Mouse (Mus musculus): Measurements from ENCODE around the gene Kcnh1. TPM values are rescaled to one million over a fixed set of nuclear protein-coding genes. Genes with fewer than 3 reads are reported as not detected.

Kcnh1 gene
- polyA plus RNA-seq, 1 experiment, result 0.27 TPM

- H3K27ac ChIP-seq (ENCODE audit: insufficient read depth, low read length), result no peak overlapping the region
Observed at GRCm38 (mm10) chr1:192559341-192559740, 368.8 kb downstream of the Kcnh1 start.

More at GRCm38 (mm10) chr1:192559341-192559740, 368.8 kb downstream of the Kcnh1 start:
- H3K4me3 ChIP-seq (ENCODE audit: low read depth, low read length), result no peak overlapping the region
- TF ChIP-seq CTCF (IDR thresholded peaks at IDR 0.05; ENCODE audit: low read depth, low read length), result no peak
- TF ChIP-seq EP300 (IDR thresholded peaks at IDR 0.05; ENCODE audit: insufficient read depth, low read depth, low read length), result no peak
- TF ChIP-seq POLR2A (IDR thresholded peaks at IDR 0.05; ENCODE audit: insufficient read depth, low read length), result no peak
- no peak overlapping the region for H3K9ac ChIP-seq (ENCODE audit: low read depth, poor library complexity, severe bottlenecking)
- H3K27me3 ChIP-seq (ENCODE audit: control insufficient read depth, insufficient read depth, low read length, poor library complexity, severe bottlenecking), result no peaks in the 10 kb centered on the region
- H3K36me3 ChIP-seq (ENCODE audit: control insufficient read depth, insufficient read depth, low read length, poor library complexity, severe bottlenecking), result no peaks in the 10 kb centered on the region
- no peaks in the 10 kb centered on the region for H3K9me3 ChIP-seq (replicated peaks; ENCODE audit: control insufficient read depth, insufficient read depth, low read length, poor library complexity, severe bottlenecking)
- H3K4me1 ChIP-seq (ENCODE audit: control insufficient read depth, insufficient read depth, low read length), result no peaks in the 10 kb centered on the region

Other genes with a start within 250 kb of the Kcnh1 start
- not detected in 2 replicates for gene Rd3, start 213.4 kb upstream of the Kcnh1 start, polyA plus RNA-seq (2011; ENCODE audit: insufficient read depth, insufficient read length, low read depth, missing spikeins)
- 0.81 and 2.6 TPM in 2 replicates for gene Traf5, start 98.2 kb upstream of the Kcnh1 start, polyA plus RNA-seq (2011; ENCODE audit: insufficient read depth, insufficient read length, low read depth, missing spikeins)
- gene Rcor3, start 52.7 kb upstream of the Kcnh1 start, polyA plus RNA-seq (2011; ENCODE audit: insufficient read depth, insufficient read length, low read depth, missing spikeins), result 16.4 and 19.1 TPM in 2 replicates

All from ES-Bruce4 (cell line).